Mouse (Mus musculus) telencephalon, adult 2 months (tissue): ENCODE measurements around the gene Umad1.
"Not testable (repeated sequence)": the region's sequence is repeated elsewhere in the genome, so short reads cannot be mapped to it uniquely, and the experiment has no call there.

Experiments used
- DNase-seq: peaks from one replicate; pipeline ENCODE4 v3.0.0-alpha.2; 2011; ENCODE audit warnings: low read depth, low spot score

Gene Umad1

DNA sequence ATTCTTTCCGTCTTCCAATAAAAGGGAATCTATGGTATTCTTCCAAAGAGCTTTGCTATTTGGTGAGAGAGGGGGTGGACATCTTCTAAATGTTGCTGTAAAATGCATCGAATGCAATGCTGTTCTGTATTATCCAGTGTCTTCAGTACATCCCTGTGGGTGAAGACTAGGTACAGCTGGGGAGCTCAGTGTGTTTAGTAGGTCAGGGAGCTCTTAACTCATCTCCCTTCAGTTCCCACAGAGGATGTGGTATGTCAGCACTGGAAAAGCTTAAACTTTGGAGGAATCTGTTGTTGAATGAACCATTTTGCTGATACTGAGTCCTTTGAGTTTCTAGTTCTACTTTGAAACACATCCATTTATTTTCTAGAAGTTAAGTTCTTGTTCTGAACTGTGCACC lies 53.5 kb downstream of the Umad1 start:
- DNase-seq: no peak

DNA sequence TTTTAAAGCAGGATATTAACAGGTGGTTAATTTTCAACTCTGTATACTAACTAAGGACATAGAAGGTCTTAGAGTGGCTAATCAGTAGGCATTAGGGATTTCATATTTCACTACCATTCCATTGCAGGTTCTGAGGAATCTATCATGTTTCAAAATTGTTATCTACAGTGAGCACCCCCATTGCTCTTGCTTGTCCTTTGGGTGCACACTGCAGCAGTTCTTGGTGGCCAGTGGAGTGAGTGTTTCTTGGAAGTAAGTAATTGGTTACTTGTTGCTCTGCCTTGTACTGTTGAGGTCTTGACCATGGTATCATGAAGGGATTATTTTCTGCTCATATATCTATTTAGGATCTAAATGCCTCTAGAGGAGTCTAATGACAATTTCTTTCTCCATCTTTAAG lies 57.1 kb downstream of the Umad1 start:
- no peak for DNase-seq

DNA sequence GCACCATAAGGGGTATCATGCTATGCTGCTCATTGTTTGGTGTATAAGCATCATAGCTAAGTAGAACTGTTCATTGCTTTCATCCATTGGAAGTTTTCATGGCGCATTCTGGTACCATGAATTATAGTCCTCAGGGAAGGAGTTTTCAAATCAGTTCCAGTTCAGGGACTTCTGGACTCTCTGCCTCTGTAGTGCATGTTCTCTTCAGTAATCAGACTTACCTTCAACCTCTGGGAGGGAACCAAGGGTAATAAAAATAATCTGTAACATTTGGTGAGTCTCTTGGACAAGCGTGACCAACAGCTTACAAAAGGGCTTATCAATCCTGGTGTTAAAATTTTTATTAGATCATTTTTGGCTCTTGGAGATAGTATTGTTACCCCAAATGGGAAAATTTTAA lies 60.5 kb downstream of the Umad1 start:
- no peak for DNase-seq

- not testable (repeated sequence) for DNase-seq
These were observed 72.4 kb downstream of the Umad1 start for GRCm38 (mm10) chr6:8331496-8331895.

GRCm38 (mm10) chr6:8333380-8333779 lies 74.3 kb downstream of the Umad1 start:
- no peak for DNase-seq

DNA sequence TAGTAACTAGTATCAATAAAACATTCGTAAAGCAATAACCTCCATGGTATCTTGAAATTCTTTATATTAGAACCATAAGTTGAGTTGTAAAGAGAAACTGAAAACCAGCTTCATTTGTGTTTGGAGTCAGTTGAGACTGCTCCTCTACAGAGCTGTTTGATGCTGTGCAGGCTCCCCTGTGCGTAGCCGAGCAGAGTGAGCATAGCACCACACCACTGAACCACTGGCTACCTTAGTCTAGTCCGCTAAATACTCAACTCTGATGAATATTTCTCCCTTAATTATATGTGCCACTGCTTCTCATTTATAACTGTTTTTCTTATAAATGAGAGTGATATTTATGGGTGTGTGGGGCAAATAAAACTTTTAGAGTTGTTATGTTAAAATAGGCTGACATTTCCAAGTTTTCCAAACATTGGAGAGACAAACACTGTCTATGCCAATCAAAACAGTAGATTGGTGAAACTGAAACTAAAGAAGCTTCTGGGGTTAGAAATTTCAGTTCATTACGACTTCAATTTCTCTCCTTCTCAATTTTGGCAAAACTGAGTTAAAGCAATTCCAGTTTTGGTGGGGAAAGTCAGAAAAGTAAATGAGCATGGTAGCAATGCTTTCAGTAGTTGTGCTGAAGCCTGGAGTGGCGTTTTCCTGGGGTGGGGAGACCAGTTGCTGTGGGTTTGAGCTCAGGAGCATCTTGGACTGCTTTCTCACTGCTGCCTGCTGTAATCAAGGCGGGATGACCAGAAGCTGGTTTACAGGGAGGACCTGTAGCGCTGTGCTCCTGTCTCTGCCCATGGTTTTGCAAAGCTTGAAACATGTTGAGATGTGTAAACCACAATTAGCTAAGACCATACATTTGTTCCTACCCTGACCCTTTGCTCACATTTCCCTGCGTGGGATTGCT lies 77.7 kb downstream of the Umad1 start:
- DNase-seq: no peak

DNA sequence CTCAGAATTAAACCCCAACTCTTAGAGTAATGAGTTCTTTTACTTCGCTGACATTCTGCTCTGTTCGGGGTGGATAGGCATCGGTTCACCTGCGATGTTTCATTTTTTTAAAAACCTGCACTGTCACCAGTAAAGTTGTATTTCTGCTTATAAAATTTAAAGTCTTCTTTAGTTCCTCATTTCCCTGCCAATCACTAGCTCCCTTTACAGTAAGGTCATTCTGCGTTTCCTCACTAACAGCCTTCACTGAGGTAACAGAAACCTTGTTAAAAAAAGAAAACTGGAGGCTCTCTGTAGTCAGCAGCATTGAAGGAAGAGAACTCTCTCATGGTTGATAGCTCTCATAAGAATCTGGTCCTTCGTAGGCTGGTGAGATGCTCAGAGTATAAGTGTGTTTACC lies 80.4 kb downstream of the Umad1 start:
- no peak for DNase-seq

- no peak for DNase-seq
These were observed 84.2 kb downstream of the Umad1 start for GRCm38 (mm10) chr6:8343271-8343670.

GRCm38 (mm10) chr6:8345219-8345856 lies 86.2 kb downstream of the Umad1 start:
- peak; percentile 32 for DNase-seq

DNA sequence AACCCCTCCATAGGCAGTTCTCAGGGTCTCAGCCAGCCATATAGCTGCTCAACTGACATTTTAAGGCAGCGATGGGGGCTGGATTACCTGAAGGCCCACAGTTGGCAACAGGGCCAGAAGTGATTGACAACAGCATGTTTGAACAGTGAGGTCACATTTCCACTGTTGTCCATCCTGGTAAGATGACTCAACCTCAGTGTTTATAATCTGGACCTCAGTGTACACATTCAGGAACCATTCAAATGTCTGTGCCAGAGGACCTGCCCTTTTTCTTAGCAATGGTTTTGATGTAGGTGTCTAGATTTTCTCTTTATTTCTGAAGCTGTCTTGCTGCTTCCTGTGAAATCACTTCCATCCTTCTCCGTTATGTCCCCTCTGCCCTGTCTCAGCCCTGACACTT lies 88.1 kb downstream of the Umad1 start:
- no peak for DNase-seq

DNA sequence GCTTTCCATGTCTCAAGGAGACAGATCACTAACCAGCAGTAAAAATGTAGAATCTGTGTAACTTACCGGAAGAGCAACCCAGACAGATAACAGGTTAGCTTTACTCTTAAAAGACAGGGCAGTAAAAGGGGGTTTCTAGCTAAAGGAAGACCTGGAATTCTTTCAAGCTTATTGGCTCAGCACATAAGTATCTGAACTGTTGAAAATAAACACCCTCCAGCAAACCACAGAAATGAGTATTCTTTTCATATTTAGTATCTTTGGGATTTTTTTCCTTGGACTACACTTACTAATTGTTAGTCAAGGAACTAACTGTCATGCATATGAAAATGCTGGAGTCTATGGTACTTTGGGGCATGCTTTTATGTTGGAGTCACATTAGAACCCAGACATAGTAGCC lies 89.3 kb downstream of the Umad1 start:
- DNase-seq: no peak

DNA sequence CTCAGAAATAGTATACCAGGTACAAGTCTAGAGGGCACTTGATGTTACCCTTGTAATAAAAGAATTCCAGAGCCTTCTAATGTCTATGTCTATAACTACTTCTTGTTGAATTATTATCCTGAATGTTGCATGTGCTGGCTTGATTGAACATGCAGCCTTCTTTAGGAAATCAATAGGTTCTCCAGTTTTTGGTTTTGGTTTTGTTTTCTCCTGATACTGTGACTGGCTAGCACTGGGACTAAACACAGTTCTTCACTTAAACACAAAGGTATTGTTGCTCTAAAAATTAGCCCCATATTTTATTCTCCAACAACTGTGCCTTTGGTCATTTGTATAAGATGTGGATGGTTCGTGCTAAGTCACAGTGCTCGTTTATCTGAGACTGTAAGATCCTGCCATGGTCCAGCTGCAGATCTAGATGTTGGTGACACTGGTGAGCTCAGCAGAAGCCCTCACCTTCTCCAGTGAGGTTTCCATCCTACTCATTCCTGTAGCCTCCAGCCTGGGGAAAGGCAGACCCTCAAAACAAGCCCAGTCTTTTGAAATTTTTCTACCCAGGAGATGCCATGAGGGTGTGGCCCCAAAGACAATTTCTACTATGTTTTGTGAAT lies 90.1 kb downstream of the Umad1 start:
- DNase-seq: no peak

- DNase-seq: no peak
These were observed 92.4 kb downstream of the Umad1 start for GRCm38 (mm10) chr6:8351507-8351906.

GRCm38 (mm10) chr6:8352533-8353168 lies 93.6 kb downstream of the Umad1 start:
- no peak for DNase-seq

GRCm38 (mm10) chr6:8353461-8353860 lies 94.4 kb downstream of the Umad1 start:
- no peak for DNase-seq

DNA sequence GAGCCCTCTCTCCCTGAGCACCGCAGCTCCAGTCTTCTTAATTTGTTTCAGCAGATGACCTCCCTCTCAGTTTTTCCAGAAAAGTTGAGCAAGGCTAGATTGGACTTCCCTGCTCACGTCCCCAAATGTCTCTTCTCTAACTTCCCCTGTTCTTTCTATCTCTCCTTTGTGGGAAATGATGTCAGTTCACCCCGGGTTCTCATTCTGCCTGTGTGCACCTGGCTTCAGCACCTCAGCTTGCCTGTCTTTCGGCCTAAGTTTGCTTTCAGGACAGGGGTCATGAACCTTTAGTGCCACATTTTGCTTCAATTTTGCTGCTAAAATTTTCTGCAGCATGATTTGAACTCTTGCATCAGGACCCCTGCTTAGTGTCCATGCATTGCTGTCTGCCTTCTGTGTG lies 95.8 kb downstream of the Umad1 start:
- no peak for DNase-seq

DNA sequence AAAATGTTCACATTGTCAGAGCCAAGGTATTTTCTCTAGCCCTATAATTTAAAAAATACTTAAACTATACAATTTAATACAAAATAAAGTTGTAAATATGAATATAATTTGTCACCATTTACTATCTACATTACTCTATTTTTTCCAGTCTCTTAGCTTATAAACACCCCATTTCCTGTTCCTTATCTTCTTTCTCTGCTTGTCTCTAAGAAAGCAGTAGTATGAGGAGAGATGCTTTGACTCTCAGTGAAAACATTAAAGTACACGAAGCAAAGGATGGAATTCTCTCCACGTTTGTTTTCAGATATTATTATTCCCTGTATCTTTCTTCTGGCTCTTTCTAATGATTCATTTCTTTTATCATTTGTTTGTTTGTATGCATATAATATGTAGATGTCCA lies 99.1 kb downstream of the Umad1 start:
- DNase-seq: no peak

DNA sequence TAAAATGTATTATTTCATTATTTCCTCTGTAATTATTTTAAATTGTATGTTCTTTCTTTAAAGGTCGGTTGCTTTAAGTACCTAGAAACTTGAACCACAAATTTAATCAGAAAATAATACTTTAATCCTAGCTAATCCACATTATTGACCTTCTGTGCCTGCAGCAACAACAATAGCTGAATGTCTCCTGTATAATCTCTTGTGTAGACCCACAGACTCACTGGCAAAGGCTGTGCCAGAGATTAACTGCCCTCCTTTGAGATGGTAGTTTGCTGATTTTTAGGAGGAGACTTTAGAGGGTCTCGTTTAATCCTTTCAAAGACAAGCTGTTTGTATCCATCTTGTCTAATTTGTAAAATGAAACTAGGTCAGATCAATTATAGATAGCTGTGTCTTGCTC lies 99.7 kb downstream of the Umad1 start:
- DNase-seq: no peak

- DNase-seq: peak; percentile 59
These were observed 101.7 kb downstream of the Umad1 start for GRCm38 (mm10) chr6:8360805-8361204.

DNA sequence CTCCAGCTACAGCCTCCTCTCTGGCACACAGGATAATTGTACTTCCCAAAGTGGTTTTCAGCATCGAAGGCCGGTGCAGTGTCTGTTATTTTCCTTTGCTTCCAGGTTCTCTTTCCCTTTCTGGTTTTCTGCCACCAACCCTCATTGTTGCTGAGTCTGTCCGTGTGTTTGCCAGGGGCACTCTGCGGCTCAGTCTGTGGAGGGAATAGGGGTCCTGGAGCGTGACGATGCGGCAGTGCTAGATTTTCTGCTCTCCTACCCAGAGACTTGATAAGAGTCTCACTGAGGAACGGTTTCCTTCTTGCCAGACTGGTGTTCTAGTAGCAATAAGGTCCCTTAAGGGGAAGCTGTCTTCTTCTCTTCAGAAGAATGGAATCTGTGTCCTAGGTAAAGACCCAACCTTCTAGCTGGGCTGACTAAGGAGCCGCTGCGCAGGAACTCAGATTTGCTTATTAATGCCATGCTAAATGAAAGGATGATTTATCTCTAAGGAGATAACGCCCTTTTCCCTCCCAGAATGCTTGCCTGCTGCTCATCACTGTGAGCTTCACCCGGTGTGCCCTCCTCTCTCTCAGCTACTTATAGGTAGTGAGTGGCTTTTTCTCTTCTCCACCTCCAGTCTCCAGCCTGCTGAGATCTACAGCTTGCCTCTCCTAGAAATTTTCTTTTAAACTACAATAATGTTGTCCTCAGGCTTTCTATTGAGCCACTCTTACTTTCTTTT lies 105.1 kb downstream of the Umad1 start:
- no peak for DNase-seq

- no peak for DNase-seq
These were observed 105.7 kb downstream of the Umad1 start for GRCm38 (mm10) chr6:8364757-8365150.

DNA sequence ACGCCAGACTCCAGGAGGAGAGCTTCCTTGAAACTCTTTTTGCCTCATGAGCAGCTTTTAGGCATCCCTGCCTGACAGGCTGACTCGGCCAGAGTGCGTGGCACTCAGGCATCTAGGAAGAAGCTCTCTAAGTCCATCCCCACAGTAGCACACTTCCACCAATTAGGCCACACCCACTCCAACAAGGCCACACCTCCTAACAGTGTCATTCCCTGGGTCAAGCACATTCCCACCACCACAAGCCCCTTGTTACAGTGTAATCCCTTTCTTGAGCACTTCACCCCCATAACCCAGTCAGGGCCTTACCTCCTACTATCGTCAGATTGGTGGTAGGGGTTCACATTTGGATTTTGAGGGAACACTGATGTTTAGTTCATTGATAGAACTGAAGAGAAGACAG lies 108.6 kb downstream of the Umad1 start:
- no peak for DNase-seq
